Mouse (Mus musculus) forebrain, embryonic 11.5 days (tissue): ENCODE measurements around the gene Gm21969. TPM values are rescaled to one million over a fixed set of nuclear protein-coding genes. Genes with fewer than 3 reads are reported as not detected.

Experiments
- ATAC-seq: fragments of 200-750 bp; cut with Nextera tagmentation; replicated peaks from 2 replicates; pipeline ENCODE4 v1.8.0; 2017; ENCODE audit warnings: moderate TSS enrichment; ENCODE audit not compliant: low FRiP score
- DNase-seq: peaks from one replicate; pipeline ENCODE4 v3.0.0-alpha.2; 2017; ENCODE audit warnings: low spot score
- H3K27ac ChIP-seq: fragments of 300-500 bp; sonication (generic); 2 replicates; pipeline ENCODE4 v1.5.1; 2014; ENCODE audit warnings: low read depth, low read length
- H3K27me3 ChIP-seq: fragments of 300-500 bp; sonication (generic); 2 replicates; pipeline ENCODE4 v1.6.1; 2014; ENCODE audit warnings: mild to moderate bottlenecking, low read length, mixed read lengths; ENCODE audit not compliant: control insufficient read depth, insufficient read depth
- H3K36me3 ChIP-seq: fragments of 300-500 bp; sonication (generic); 2 replicates; pipeline ENCODE4 v1.6.1; 2014; ENCODE audit warnings: mild to moderate bottlenecking, low read length, moderate library complexity, mixed read lengths; ENCODE audit not compliant: control insufficient read depth, insufficient read depth
- H3K4me1 ChIP-seq: fragments of 300-500 bp; sonication (generic); replicated peaks from 2 replicates; pipeline ENCODE4 v1.6.1; 2014; ENCODE audit warnings: low read length, mixed read lengths; ENCODE audit not compliant: control insufficient read depth, insufficient read depth
- H3K4me2 ChIP-seq: fragments of 300-500 bp; sonication (generic); 2 replicates; pipeline ENCODE4 v1.6.1; 2014; ENCODE audit warnings: low read depth, mild to moderate bottlenecking, low read length, moderate library complexity, mixed read lengths; ENCODE audit not compliant: severe bottlenecking
- H3K4me3 ChIP-seq: fragments of 300-500 bp; sonication (generic); 2 replicates; pipeline ENCODE4 v1.5.1; 2014; ENCODE audit warnings: low read depth, low read length
- H3K9ac ChIP-seq: fragments of 300-500 bp; sonication (generic); 2 replicates; pipeline ENCODE4 v1.6.1; 2014; ENCODE audit warnings: low read length
- H3K9me3 ChIP-seq: fragments of 300-500 bp; sonication (generic); 2 replicates; pipeline ENCODE4 v1.6.1; 2016; ENCODE audit warnings: low read length, mixed read lengths; ENCODE audit not compliant: control insufficient read depth
- WGBS: fragments of 180-500 bp; shearing (Covaris S2); extraction: QIAGEN DNeasy Blood & Tissue Kit; methylation state at CpG from one replicate; pipeline ENCODE4 v1.1.7; 2014; 5-methylcytosine and 5-hydroxymethylcytosine counted together
- polyA plus RNA-seq: library from polyadenylated mRNA; unstranded; fragments of >200 nt; fragmentation: Nextera tagmentation; extraction: Ambion mirVana; gene quantifications from 2 replicates; pipeline ENCODE4 v1.2.1, GENCODE M21; 2014

Gene Gm21969
- polyA plus RNA-seq, 1 experiment from 2014 or later: not detected

DNA sequence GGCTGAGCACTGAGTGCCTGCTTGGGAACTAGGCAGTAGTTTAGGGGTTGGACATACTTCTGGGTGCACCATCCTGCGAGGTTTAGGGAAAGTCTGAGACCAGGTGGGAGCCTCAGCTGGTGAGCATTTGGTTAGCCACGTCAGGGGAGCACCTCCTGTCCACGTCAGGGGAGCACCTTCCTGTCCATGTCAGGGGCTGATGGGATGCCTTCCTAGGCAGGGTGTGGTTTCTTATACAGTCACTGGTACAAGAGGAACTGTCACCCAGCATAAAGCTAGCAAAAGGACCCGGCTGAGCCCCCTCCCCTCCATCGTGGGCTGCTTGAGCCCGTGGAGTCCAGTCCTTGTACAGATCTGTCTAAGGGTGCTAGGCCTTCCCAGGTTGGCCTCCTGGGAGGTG is 20.6 kb upstream of the Gm21969 start:
- H3K4me2 ChIP-seq: no peak overlapping the region
- H3K27me3 ChIP-seq: no peaks in the 10 kb centered on the region
- 80% methylated on average over 6 of the region's 6 CpGs for WGBS
- H3K36me3 ChIP-seq: no peaks in the 10 kb centered on the region
- no peak overlapping the region for H3K4me3 ChIP-seq
- H3K4me1 ChIP-seq: peaks cover 14% of the 10 kb centered on the region
- no peaks in the 10 kb centered on the region for H3K9me3 ChIP-seq
- no peak overlapping the region for H3K9ac ChIP-seq
- DNase-seq (no peak), ATAC-seq (no peak)
- H3K27ac ChIP-seq: no peak overlapping the region

DNA sequence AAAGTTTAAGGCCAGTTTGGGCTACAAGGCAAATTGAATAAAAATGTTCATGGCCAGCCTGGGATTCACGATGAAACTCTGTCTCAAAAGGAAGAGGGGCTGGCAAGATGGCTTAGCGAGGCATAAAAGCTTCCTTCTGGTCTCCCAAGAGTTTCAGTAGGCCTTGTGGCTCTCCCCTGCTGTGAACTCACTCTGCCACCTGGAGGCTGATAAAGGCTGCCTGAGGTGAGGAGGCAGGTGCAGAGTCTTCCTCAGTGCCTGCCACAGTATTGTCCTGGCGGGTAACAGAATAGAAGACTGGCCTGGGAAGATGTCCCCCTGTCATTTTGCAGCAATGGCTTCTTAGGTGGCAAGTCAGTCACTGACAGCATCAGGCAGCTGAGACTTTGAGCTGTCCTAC is 20.1 kb upstream of the Gm21969 start:
- 31% methylated on average over 3 of the region's 3 CpGs for WGBS
- Histone ChIP-seq H3K36me3 (no peaks in the 10 kb centered on the region), H3K4me2 (no peak overlapping the region), H3K27me3 (no peaks in the 10 kb centered on the region), H3K9me3 (no peaks in the 10 kb centered on the region), H3K4me3 (no peak overlapping the region), H3K27ac (no peak overlapping the region), H3K9ac (no peak overlapping the region), H3K4me1 (peaks cover 14% of the 10 kb centered on the region)
- DNase-seq (no peak), ATAC-seq (no peak)

DNA sequence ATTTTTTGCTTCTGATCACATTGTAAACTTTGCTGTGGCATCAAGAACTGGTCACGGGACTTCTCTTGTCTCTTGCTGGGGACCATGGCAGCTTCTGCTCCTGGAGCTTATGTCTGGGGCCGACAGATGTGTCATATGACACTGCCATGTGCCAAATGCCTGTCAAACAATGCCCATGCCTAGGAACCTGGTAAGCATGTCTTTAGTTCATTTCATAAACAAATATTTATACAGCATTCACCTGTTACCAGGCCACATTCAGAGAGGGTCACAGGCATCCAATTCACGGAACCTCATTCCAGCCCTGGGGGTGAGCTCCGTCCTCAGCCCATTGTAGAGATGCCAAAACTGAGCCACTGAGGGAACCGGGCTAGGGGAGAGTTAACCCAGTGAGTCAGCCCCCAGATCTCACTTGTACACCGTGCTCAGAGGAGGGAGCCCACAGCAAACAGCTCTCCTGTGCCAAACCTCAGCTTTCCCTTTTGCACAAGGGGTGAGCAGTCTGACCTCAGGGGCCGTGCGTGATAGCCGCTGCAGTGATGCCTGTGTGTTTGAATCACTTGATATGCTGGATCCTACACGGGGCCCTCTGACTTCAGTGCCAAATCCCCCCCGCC is 19.2 kb upstream of the Gm21969 start:
- H3K9me3 ChIP-seq: no peaks in the 10 kb centered on the region
- no peak overlapping the region for H3K4me3 ChIP-seq
- no peak overlapping the region for H3K27ac ChIP-seq
- no peak overlapping the region for H3K4me2 ChIP-seq
- ATAC-seq (no peak), DNase-seq (no peak)
- WGBS: 83% methylated on average over 11 of the region's 11 CpGs
- no peaks in the 10 kb centered on the region for H3K27me3 ChIP-seq
- peaks cover 14% of the 10 kb centered on the region for H3K4me1 ChIP-seq
- H3K9ac ChIP-seq: no peak overlapping the region
- H3K36me3 ChIP-seq: no peaks in the 10 kb centered on the region

DNA sequence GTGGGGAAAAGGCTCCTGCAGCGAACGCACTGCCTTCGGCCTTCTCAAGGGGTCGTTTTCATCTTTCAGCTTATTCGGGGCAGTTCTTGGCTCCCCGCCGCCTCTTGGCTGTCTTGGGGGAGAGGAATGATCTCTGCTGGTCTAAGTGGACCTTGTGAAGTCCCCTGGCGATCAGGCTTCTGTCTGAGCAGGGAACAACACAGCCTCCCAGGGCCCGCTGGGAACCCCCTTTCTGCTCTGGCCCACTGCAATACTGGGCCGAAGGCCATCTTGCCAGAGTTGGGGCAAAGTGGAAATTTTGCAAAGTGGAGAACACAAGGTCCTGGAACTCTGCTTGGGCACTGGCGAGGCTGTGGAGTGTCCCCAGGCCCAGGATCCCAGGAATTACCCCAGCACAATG is 18.3 kb upstream of the Gm21969 start:
- Histone ChIP-seq H3K27ac (no peak overlapping the region), H3K9ac (no peak overlapping the region), H3K4me2 (no peak overlapping the region), H3K4me3 (no peak overlapping the region), H3K4me1 (peaks cover 16% of the 10 kb centered on the region), H3K9me3 (no peaks in the 10 kb centered on the region), H3K36me3 (no peaks in the 10 kb centered on the region), H3K27me3 (no peaks in the 10 kb centered on the region)
- WGBS: 74% methylated on average over 11 of the region's 11 CpGs
- ATAC-seq (no peak), DNase-seq (no peak)

DNA sequence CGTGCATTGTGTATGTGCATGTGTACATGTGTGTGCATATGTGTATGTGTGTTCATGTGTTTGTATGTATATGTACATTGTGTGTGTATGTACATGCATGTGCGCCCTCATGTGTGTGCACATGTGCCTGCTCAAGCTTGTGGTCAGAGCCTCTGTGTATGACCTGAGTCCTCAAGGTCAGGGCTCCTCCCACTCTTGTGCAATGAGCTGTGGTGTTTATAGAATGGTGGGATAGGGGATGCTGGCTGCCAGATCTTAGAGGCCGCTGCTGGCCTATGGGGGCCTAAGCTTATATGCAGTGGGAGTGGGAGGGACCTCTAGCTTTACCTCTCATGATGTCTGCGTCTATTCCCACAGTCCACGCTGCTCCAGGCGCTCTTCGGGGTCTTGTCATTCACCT is 17.3 kb upstream of the Gm21969 start:
- peaks cover 15% of the 10 kb centered on the region for H3K4me1 ChIP-seq
- no peak overlapping the region for H3K27ac ChIP-seq
- DNase-seq: no peak
- WGBS: 87% methylated on average over 7 of the region's 7 CpGs
- H3K9me3 ChIP-seq: no peaks in the 10 kb centered on the region
- H3K9ac ChIP-seq: no peak overlapping the region
- H3K4me3 ChIP-seq: no peak overlapping the region
- no peak for ATAC-seq
- no peaks in the 10 kb centered on the region for H3K27me3 ChIP-seq
- H3K4me2 ChIP-seq: no peak overlapping the region
- no peaks in the 10 kb centered on the region for H3K36me3 ChIP-seq

DNA sequence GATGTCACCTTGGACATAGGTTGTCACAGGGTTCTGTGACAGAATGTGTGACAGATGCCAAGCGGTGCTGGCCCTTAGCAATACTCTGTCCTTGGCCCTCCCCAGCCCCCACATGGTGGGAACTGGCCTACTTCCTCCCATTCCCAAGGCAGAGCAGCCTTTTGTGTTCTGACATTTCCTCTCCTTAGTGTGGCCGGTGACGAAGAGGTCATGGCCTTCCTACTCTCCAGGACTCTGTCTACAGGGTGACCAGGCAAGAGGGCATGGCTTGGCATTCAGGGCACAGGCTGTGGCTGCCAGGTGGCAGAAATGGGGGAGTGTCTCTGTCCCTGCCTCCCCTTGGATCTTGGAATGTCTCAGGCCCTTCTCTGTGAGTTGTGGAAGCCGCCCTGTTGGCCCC is 15.6 kb upstream of the Gm21969 start:
- Histone ChIP-seq H3K4me1 (peaks cover 7% of the 10 kb centered on the region), H3K27ac (no peak overlapping the region), H3K27me3 (no peaks in the 10 kb centered on the region), H3K9me3 (no peaks in the 10 kb centered on the region), H3K9ac (no peak overlapping the region), H3K36me3 (no peaks in the 10 kb centered on the region), H3K4me2 (no peak overlapping the region), H3K4me3 (no peak overlapping the region)
- WGBS: 79% methylated on average over 4 of the region's 4 CpGs
- no peak for ATAC-seq
- DNase-seq: no peak

DNA sequence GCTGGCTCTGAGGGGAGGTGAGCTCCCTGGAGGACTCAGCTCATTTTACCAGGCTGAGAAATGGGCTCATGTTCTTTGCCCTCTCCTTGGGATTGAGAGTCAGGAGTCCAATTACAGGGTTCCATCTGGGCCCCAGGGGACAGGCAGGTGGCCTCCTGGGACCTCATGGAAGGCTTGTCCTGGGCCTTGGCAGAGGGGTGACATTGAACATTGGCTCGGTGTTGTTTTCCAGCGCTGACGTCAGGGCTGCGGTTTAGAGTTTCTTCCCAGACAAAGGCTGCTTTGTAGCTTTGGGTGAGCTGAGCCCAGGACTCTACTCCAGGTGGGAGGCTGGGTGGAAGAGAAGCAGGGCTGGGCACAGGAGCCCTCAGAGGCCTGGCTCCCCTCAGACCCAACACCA is 15.2 kb upstream of the Gm21969 start:
- H3K4me2 ChIP-seq: no peak overlapping the region
- H3K27me3 ChIP-seq: no peaks in the 10 kb centered on the region
- H3K27ac ChIP-seq: no peak overlapping the region
- ATAC-seq (no peak), DNase-seq (no peak)
- peaks cover 7% of the 10 kb centered on the region for H3K4me1 ChIP-seq
- H3K9me3 ChIP-seq: no peaks in the 10 kb centered on the region
- no peak overlapping the region for H3K4me3 ChIP-seq
- WGBS: 90% methylated on average over 4 of the region's 4 CpGs
- H3K9ac ChIP-seq: no peak overlapping the region
- H3K36me3 ChIP-seq: no peaks in the 10 kb centered on the region

DNA sequence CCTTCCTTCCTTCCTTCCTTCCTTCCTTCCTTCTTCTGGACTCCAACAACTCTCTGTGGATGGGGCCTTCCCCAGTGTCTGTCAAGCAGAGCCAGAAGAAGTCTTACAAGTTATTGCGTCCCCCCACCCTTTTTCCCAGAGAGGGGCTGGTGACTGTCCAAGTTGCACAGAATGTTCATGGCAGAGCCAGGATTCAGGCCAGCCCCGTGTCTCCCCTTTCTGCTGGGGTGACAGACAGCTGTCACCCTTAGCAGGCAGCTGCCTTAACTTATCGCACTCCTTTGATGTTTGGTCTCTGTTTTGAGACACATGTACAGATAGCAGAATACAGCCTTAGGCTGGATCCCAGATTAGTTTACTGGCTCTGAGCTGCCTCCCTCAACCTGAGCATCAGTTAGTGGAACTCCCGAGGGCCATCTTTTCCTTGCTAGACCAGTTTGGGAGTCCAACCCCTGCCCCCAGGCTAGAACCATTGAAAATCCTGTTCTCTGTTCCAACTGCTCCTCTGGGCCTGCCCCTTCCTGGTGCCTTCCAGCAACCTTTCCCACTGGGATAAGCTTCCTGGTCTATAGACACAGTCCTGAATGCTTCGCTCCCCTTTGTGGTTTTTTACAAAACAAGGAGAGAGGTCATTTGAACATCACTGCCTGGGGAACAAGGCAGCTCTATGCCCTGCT is 13.5 kb upstream of the Gm21969 start:
- DNase-seq: no peak
- Histone ChIP-seq H3K4me2 (no peak overlapping the region), H3K27me3 (no peaks in the 10 kb centered on the region), H3K9me3 (no peaks in the 10 kb centered on the region), H3K4me1 (peaks cover 7% of the 10 kb centered on the region), H3K9ac (no peak overlapping the region; the same call in 1 of the 2 replicates), H3K4me3 (no peak overlapping the region), H3K36me3 (no peaks in the 10 kb centered on the region), H3K27ac (peak overlapping the region; percentile 20; the same call in 1 of the 2 replicates)
- 50% methylated on average over 5 of the region's 5 CpGs for WGBS
- no peak for ATAC-seq

DNA sequence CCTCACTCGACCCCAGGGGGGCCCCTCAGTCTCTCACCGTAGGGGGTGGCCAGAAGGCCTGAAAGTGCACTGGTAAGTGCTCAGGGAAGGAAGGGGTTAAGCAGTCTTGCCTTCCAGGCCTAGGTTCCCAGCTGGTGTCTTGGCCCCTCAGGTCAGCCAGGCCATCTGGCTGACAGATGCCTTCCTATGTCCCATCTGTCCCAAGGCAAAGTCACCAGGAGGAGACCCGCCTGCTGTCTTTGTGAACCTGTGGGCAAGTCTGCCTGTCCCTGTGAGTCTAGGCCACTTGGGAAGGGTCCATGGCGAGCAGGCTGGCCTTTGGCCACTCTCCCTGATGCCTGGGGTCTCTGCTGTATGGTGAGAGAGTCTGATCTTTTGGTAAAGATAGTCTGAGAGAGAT is 12.5 kb upstream of the Gm21969 start:
- ATAC-seq (no peak), DNase-seq (no peak)
- no peaks in the 10 kb centered on the region for H3K27me3 ChIP-seq
- 48% methylated on average over 4 of the region's 4 CpGs for WGBS
- peaks cover 7% of the 10 kb centered on the region for H3K4me1 ChIP-seq
- H3K9me3 ChIP-seq: no peaks in the 10 kb centered on the region
- no peak overlapping the region for H3K9ac ChIP-seq
- no peaks in the 10 kb centered on the region for H3K36me3 ChIP-seq
- no peak overlapping the region for H3K4me3 ChIP-seq
- H3K4me2 ChIP-seq: no peak overlapping the region
- no peak overlapping the region for H3K27ac ChIP-seq
